ENCODE assay signal across 8 mouse cellular contexts in genomic region chr2:121571780-121572179, GRCm38 (mm10).
DNase-seq lines count a peak whose midpoint lies in the region; ATAC-seq and TF ChIP-seq lines count a peak whose summit lies in the region.

No protein-coding gene starts in this region.

- H3K36me3 ChIP-seq in G1E (replicated peaks), result peaks cover 3% of the 10 kb centered on the region
- peaks cover 39% of the 10 kb centered on the region for H3K36me3 ChIP-seq in forebrain, embryonic 13.5 days (ENCODE audit: poor library complexity, severe bottlenecking)
- H3K36me3 ChIP-seq in liver, postnatal 0 days (replicated peaks; ENCODE audit: insufficient read depth, low read length), result no peaks in the 10 kb centered on the region

- no peak overlapping the region for H3K4me2 ChIP-seq in forebrain, embryonic 13.5 days
- H3K4me2 ChIP-seq in liver, postnatal 0 days (ENCODE audit: low read depth, low read length), result no peak overlapping the region

- 26% methylated on average over 7 of the region's 7 CpGs for WGBS in forebrain, embryonic 13.5 days
- 15% methylated on average over 7 of the region's 7 CpGs for WGBS in large intestine, adult 2 months
- WGBS in liver, postnatal 0 days (ENCODE audit: insufficient replicate concordance), result 8% methylated on average over 7 of the region's 7 CpGs

- no peak overlapping the region for H3K27ac ChIP-seq in forebrain, embryonic 13.5 days
- no peak overlapping the region for H3K27ac ChIP-seq in liver, postnatal 0 days (ENCODE audit: low read depth)

- TF ChIP-seq CTCF in G1E (IDR thresholded peaks at IDR 0.05; ENCODE audit: low read depth, low read length), result peak; percentile 49; the same call in 1 of the 2 replicates
- TF ChIP-seq CTCF in liver, postnatal 0 days (IDR thresholded peaks at IDR 0.05; ENCODE audit: low read depth), result peak; percentile 93

- H3K4me1 ChIP-seq in G1E (ENCODE audit: insufficient read depth, low read depth, low read length), result peaks cover 3% of the 10 kb centered on the region; the same call in 1 of the 2 replicates
- H3K4me1 ChIP-seq in forebrain, embryonic 13.5 days, result no peaks in the 10 kb centered on the region
- no peaks in the 10 kb centered on the region for H3K4me1 ChIP-seq in liver, postnatal 0 days (ENCODE audit: insufficient read depth)

- ATAC-seq in G1E (ENCODE audit: extremely low read depth, insufficient number of reproducible peaks, low FRiP score, poor library complexity, severe bottlenecking), result peak; percentile 63
- peak; percentile 74 for ATAC-seq in cerebellum, adult (ENCODE audit: insufficient number of reproducible peaks, low FRiP score, low TSS enrichment)
- ATAC-seq in forebrain, embryonic 13.5 days, result peak; percentile 91
- peak; percentile 67 for ATAC-seq in liver, postnatal 0 days
- peak; percentile 69; the same call in 1 of the 2 replicates for ATAC-seq in neutrophil, adult 5-6 weeks (ENCODE audit: extremely low read depth, insufficient number of reproducible peaks, low FRiP score, poor library complexity, severe bottlenecking)

- no peak for TF ChIP-seq EP300 in liver, postnatal 0 days (IDR thresholded peaks at IDR 0.05; ENCODE audit: low read depth)

- no peaks in the 10 kb centered on the region for H3K9me3 ChIP-seq in G1E (replicated peaks)
- no peaks in the 10 kb centered on the region for H3K9me3 ChIP-seq in forebrain, embryonic 13.5 days (replicated peaks)
- H3K9me3 ChIP-seq in liver, postnatal 0 days (ENCODE audit: low read length), result no peaks in the 10 kb centered on the region

- H3K27me3 ChIP-seq in G1E (ENCODE audit: insufficient read depth, low read length), result peaks cover 2% of the 10 kb centered on the region; the same call in 1 of the 2 replicates
- no peaks in the 10 kb centered on the region for H3K27me3 ChIP-seq in forebrain, embryonic 13.5 days
- H3K27me3 ChIP-seq in liver, postnatal 0 days (ENCODE audit: insufficient read depth, low read length), result no peaks in the 10 kb centered on the region

- peak; percentile 54 for DNase-seq in G1E (ENCODE audit: low spot score)
- peak; percentile 80 to 93 for DNase-seq in heart, postnatal 14 days
- peak; percentile 46 for DNase-seq in large intestine, adult 2 months (ENCODE audit: low read depth, low spot score)
- peak; percentile 78 for DNase-seq in liver, postnatal 0 days
- DNase-seq in testis, postnatal 10 days (ENCODE audit: low spot score), result peak; percentile 89

- intact Hi-C loops in heart, postnatal 14 days (cut with DNase I), result loop anchor here (1.0 to 10.0 kb wide), 4 partner anchors 25 to 423 kb away; no protein-coding TSS in a partner anchor

- H3K4me3 ChIP-seq in G1E (ENCODE audit: low read depth, low read length), result no peak overlapping the region
- H3K4me3 ChIP-seq in forebrain, embryonic 13.5 days, result no peak overlapping the region
- no peak overlapping the region for H3K4me3 ChIP-seq in liver, postnatal 0 days (ENCODE audit: low read depth, low read length)

- H3K9ac ChIP-seq in forebrain, embryonic 13.5 days, result no peak overlapping the region
- H3K9ac ChIP-seq in liver, postnatal 0 days (replicated peaks), result no peak overlapping the region
